Mouse (Mus musculus): Measurements from ENCODE around the gene Anxa6.
"Not testable (repeated sequence)": the region's sequence is repeated elsewhere in the genome, so short reads cannot be mapped to it uniquely, and the experiment has no call there.

The Anxa6 gene

GRCm38 (mm10) chr11:54957708-54958107 lies 75.5 kb downstream of the Anxa6 start:
- not testable (repeated sequence) for DNase-seq

DNA sequence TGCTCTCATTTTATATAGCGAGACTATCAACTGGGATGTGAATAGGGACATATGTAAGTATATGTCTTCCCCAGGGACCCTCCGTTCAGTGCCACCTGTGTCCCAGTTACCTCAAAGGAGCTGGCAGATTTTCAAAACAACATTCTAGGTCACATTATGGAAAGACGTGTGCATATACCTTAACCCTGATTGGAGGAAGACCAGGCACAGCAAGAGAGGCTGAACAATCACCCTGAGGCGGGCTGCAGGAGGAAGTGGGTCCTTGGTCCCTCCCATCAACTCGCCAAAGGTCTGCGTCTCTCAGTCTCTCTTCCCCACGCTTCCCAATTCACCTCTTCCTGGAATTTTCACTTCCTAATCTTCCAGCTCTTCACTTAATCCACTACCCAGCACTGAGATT lies 76.3 kb downstream of the Anxa6 start:
- no peak for DNase-seq

DNA sequence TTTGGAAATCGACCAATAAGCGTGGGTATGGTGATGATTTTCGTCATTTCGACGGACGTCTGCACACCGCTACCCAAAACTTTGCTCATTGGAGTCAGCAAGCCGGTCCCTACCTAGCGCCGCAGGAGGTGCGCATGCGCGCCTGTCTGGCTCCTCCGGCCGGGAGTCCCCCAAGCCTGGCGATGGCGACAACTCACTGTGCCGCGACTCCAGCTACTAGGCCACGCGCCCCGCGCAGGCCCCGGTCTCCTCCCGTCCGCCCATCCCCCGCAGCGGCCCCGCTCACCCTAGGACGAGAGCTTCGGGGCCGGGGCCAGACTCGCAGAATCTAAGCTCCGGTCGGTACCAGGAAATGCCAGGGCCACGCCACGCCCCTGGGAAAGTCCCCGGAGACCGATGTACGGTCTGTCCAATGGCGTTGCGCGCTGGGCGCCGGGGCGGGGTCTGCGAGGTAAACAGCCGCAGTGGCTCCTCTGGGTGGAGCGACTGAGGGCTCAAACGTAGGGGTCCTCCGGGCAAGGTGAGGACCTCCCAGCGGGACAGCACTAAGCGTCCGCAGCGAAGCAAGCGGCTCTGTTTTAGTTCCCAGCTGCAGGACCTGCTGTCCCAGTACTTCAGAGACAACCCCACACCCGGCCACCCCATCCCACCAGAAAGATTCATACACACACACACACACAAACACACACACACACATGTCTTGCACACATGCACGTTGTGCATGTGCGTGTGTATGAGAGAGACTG lies 77.3 kb downstream of the Anxa6 start:
- DNase-seq: peak; percentile 98 to 99

DNA sequence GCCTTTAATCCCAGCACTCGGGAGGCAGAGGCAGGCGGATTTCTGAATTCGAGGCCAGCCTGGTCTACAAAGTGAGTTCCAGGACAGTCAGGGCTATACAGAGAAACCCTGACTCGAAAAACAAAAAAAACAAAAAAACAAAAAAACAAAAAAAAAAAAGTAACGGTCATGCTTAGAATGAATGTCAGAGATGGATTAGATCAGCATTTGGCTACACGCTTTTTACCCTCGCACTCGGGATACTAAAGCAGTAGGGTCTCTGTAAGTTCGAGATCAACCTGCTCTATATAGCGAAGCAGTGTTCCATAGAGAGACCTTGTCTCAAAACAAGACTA lies 77.9 kb downstream of the Anxa6 start:
- not testable (repeated sequence) for DNase-seq

- no peak for DNase-seq
These were observed 78.5 kb downstream of the Anxa6 start for GRCm38 (mm10) chr11:54954716-54955115.

- DNase-seq: no peak
These were observed 79.2 kb downstream of the Anxa6 start for GRCm38 (mm10) chr11:54953993-54954446.

DNA sequence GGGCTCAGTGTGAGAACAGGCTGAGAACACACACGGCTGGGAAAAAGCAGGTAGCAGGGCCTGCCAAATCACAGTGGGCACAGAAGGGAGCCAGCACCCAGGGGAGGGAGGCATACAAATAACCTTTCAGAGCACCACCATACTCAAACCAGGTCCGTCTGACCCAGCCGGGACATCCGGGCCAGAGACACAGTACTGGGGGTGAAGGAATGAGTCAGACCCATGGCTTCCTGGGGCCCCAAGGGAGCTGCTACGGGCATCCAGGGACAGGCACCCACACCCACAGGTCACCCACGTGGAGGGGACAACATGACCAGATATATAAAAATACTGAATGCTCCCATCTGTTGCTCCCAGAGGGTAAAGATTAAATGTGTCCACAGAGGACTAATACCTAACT lies 80.6 kb downstream of the Anxa6 start:
- DNase-seq: no peak

DNA sequence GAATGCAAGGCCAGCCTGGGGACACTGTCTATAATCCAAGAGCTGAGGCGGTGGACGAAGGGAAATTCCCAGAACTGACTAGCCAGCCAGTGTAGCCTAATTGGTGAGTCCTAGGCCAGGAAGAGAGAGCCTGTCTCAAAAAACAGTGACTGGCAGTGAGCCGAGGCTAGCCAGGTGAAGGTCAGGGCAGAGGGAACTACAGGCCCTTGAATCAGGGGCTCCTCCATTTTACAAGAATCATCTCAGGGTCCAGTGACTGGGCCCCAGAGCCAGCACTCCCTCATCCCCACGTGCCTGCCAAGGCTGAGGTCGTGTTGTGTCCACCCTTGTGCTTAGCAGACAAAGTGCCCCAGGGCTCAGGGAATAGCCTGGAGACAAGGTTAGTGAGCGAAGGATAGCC lies 82.6 kb downstream of the Anxa6 start:
- DNase-seq: no peak

DNA sequence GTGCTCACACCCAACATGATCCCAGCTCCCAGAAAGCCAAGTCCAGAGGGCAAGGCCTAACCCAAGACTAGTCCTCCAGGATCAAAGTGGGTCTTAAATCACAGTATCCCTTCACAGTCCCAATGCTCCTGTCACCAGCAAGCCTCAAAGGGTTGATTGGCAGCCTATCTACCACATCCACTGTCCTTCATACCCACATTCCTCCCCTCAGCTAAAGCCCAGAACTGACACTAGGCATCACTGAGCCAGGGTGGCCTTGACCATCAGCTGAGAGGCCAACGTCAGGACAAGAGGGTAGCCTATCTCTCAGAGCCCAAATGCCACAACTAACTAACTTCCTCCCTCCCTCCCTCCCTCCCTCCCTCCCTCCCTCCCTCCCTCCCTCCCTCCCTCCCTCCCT lies 83.5 kb downstream of the Anxa6 start:
- no peak for DNase-seq

DNA sequence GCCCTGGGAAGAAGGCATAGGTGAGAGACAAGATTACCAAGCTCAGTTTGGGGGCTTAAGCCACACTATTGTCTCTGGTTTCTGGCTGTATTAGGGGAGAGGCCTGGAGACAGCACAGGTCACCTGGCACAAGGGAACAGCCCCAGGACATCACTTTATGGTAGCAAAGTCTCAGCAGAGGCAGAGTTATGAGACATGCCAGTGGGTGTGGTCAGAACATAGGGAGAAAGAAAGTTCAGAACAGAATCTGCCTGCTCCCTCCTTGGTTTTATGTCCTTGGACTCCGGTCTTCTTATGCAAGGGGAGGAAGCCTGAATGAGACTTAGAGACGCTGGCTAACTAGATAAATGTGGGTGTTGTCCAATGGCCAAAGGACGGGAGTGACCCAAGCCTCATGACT lies 88.5 kb downstream of the Anxa6 start:
- no peak for DNase-seq

DNA sequence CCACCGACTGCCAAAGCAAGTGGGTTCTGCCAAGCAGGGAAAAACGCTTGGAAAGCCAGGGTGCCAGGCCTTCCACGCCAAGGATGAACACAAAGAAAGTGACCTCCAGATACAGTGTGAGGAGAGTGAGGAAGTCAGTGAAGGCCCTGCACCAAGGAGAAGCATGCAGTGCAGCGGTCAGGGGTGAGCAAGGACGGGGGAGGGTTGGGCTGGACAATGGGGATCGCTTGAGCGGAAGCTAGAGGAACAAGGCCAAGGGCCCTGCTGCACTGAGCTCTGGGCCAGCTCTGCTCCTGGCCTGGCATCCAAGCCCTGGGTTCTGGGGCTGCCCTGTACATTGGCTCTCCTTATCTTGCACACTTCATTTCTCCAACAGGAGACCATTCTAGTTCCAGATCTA lies 93.2 kb downstream of the Anxa6 start:
- no peak for DNase-seq

- no peak for DNase-seq
These were observed 93.7 kb downstream of the Anxa6 start for GRCm38 (mm10) chr11:54939501-54939900.

- DNase-seq: no peak
These were observed 96.5 kb downstream of the Anxa6 start for GRCm38 (mm10) chr11:54936771-54937140.

DNA sequence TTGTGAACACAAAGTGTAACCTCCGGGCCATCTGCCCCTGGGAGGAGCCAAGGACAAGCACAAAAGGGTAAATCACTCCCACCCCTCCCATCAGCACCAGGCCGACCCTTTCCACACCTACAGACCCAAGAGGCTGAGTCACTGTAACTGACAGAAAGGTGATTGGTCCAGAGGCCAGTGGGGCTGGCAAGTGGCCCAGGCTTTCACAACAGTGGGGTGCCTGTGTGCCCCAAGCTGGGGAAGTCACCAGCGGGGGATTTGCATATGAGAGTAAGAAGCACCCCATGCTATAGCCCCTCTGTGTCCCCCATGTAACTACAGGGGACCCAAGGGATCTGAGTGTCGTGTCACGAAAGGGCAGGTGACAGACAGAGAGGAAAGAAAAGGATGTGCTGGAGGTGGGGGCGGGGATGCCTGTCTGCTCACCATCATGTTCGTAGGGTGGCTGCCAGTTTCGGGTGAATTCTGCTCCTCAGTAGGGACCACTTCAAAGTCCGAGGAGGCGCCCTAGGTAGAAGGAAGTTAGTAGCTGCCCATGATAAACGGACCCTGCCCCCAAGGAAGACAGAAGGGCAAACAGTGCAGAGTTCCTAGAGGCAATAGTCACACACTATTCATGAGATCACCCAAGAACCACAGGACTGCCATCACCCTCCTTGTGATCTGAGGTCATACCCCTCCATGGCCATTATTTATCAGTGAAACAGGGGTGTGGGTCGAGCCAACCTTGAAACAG lies 97.0 kb downstream of the Anxa6 start:
- no peak for DNase-seq

DNA sequence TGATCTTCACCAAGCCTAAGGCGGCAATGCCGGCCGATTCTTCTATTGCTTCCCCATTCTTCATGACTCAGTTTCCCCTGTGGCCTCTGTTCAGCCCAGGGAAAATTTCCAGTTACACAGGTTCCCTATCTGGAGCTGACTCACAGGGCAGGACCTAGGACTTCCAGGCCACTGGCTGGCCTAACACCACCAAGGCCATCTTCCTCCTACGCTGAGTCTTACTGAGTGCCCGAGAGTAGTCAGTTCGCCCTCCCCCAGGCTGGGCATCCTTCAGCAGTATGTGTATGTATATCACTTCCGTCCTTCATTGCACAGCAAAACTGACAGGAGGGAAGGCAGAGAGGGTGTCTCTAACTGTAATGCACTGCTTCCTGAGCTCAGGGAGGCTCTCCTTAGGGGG lies 99.0 kb downstream of the Anxa6 start:
- no peak for DNase-seq

DNA sequence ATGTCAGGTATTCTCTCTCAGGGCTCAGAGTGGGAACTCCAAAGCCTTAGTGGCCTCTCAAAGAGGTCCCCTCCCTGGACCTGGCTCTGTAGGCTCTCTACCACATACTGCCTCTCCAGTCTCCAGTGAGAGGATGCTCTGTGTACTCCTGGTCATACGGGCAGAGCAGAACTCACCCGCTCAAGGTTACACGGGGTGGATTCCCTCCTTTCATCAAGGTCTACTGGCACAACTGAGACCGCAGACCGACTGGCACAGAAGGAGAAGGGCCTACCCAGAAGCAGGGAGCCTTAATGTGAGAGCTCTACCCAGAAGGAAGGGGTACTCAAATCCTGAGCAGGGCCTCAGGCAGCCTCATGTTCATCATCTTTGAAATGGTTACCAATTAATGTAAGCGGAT lies 100.7 kb downstream of the Anxa6 start:
- DNase-seq: no peak

GRCm38 (mm10) chr11:54931405-54932093 lies 101.7 kb downstream of the Anxa6 start:
- peak in 1 of 2 experiments; percentile 63 for DNase-seq

DNA sequence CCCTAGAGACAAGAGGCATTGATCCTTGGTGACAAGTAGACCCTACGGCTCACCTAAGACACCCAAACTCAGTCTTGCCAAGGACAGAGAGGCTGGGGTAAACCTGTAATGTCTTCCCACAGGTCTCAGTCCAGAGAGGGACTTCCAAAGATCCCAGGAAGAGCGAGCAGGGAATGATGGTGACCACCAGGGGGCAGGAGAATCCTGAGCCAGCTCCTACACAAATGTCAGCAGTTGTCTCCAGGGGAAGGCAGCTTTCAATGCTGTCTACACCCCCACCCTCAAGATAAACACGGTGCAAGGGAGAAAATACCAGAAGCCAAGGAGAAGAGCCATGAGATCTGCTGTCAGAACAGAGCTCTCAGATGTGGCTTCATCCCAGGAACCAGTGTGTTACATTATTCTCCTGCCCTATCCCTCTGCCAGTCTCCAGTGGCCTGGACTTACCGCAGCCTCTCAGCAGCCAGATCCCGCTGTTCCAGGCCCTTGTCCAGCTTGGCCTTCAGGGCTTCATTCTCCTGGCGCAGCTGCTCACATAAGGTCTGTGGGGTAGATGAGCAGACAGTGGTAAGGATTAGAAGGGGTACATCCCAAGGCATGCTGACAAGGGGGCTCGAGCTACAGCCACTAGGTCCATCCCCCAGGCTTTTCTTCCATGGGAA lies 102.8 kb downstream of the Anxa6 start:
- DNase-seq: peak in 1 of 2 experiments; percentile 52

DNA sequence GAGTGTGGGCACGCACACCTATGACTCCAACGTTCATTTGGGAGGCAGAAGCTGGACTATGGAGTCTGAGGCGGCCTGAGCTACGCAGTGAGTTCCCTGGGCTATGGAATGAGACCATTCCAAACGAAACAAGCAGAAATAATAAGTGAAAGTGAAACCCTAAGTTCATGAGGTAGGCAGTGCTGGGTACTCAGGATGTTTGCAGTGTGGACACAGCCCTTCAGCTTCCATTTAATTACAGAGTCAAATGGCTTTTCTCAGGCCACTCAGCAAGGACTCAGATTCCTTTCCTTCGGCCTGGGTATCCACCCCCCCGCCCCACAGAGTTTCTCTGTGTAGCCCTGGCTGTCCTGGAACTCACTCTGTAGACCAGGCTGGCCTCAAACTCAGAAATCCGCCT lies 103.5 kb downstream of the Anxa6 start:
- no peak for DNase-seq

GRCm38 (mm10) chr11:54929290-54929689 lies 104.0 kb downstream of the Anxa6 start:
- no peak for DNase-seq
